Mouse (Mus musculus) left cerebral cortex, postnatal 4 days (tissue): ENCODE data around the gene Agpat1. TPM values are rescaled to one million over a fixed set of nuclear protein-coding genes. Genes with fewer than 3 reads are reported as not detected.

Experiments used
- DNase-seq: peaks from one replicate; pipeline ENCODE4 v3.0.0-alpha.2; 2022
- intact Hi-C: fragments of 180-260 bp; cut with DNase I; formaldehyde crosslinking; loops from one replicate; pipeline ENCODE4 v1.15.1; 2025
- total RNA-seq, 2 experiments: library from RNA; stranded (reverse); gene quantifications; 2 replicates each; pipeline ENCODE4 v1.2.3; 2021

The Agpat1 gene
- 100 to 1,000 TPM; 145 to 154 TPM for total RNA-seq

DNA sequence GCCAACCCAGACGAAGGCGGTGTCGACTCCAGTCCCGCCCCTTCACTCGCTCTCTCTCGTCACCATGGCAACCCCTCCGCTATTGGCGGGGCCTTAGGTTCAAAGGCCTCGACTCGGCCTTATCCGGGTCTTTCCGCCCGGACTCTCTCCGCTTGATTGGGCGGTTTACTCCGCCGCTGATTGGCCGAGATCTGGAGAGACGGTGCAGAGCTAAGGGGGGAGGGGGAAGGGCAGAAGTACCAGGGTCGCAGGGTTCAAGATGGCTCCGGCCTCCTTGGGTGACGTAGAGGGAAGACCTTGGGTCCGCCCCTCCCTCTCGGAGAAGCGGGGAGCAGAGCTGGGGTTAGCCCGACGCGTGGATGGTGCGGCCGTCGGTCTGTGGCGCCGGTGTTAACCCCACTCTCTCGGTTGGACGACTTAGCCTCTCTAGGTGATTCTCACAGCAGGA is at the start of gene Agpat1:
Gene Agpat1 (plus strand): TSS at position 202 of the 448 bp plus-strand sequence.
- peak; percentile 99 for DNase-seq
- intact Hi-C loops: no loop called here

DNA sequence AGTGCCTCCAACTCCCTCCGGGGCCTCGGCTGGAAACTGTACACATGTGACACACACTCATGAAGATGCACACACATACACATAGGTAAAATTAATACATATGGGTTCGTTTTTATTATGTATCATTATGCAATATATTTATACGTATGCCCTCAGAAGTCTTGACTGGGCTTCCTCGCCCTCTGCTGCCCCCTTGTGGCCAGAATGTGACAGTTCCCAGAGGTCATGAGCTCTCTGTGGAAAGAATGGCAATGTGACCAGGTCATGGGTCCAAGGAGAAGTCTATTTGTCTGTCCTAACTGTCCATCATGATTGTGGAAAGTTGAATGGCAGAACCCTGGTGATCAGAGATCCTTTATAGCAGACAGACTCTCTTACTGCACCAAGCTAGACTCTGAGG is 48.6 kb upstream of the Agpat1 start:
- peak; percentile 82 for DNase-seq
- intact Hi-C loops: loop anchor here (5.0 kb wide), 1 partner anchor 118 kb away; no protein-coding TSS in a partner anchor

- intact Hi-C loops: loop anchor here (5.0 kb wide), 1 partner anchor 119 kb away; no protein-coding TSS in a partner anchor
- DNase-seq: no peak
These were observed 47.7 kb upstream of the Agpat1 start for GRCm38 (mm10) chr17:34556406-34556805.

DNA sequence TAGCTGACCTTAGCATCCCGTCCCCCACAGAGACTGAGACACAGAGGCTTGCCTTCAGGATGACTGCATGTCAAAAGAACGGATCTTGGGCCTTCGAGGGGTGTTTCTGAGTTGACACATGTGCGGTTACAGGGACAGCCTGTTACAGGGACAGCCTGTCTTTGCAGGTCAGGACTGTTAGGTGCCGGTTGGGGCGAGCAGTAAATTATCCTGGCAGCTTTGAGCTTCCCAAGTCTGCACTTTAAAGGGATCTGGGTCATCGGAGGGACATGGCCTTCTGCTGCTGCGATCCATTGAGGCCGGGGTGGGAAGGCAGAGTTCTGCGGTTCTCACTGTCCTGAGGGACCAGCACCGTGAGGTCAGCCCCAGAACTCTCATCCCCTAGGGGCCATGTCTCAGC is 46.7 kb upstream of the Agpat1 start:
- intact Hi-C loops: loop anchor here (5.0 kb wide), 1 partner anchor 120 kb away; no protein-coding TSS in a partner anchor
- DNase-seq: no peak

- DNase-seq: no peak
- intact Hi-C loops: loop anchor here (5.0 kb wide), 1 partner anchor 122 kb away; no protein-coding TSS in a partner anchor
These were observed 44.9 kb upstream of the Agpat1 start for GRCm38 (mm10) chr17:34559116-34559515.

DNA sequence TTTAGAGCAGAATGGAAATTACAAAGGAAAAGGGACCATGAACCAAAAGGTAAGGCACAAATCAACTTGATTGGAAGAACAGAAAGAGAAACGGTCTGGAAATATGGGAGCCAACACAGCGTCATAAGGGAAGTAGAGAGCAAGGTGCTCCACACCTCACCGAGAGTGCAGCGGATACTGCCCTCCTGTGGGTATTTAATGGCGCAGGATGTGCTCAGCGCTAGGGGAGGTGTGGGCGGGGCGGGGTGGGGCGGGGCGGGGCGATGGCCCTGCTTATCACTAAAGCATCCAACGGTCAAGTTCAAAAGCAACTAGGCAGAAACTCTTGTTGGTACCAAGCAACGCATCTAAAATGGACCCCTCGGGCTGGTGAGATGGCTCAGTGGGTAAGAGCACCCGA is 44.2 kb upstream of the Agpat1 start:
- no peak for DNase-seq

DNA sequence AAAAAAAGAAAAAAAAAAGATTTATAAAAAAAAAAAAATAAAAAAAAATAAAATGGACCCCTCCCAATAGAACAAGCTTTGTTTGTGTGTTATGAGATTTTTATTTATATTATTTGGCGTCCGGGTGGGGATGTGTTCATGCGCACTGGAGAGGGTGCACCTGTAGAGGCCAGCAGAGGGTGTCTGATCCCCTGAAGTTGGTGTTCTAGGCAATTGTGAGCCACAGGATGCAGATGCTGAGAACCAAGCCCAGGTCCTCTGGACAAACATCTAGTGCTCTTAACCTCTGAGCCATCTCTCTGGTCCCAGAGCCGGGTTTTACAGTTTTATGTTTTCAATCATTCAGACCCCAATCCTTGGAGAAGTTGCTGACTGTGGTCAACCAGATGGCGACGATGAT is 43.6 kb upstream of the Agpat1 start:
- intact Hi-C loops: no loop called here
- DNase-seq: no peak

More for the DNA sequence above, 44.2 kb upstream of the Agpat1 start:
- intact Hi-C loops: loop anchor here (5.0 kb wide), 1 partner anchor 123 kb away; no protein-coding TSS in a partner anchor

DNA sequence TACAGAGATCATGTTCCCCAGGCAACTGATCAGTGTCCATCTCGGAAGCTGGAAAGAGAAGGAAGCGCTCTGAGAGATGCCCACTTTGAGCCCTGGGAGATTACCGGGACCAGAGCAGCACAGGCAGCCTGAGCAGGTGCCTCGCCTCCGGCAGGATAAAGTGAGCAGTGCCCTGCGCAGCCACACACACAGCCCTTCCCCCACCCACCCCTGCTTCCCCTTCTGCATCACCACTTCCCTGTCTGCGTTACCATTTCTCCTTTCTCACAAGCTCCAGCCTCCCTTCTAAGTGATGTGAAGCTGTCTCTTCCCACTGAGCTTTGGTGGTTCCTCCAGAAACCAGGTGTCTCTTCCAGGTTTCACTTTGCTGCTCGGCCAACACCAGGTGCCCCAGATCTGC is 42.9 kb upstream of the Agpat1 start:
- no peak for DNase-seq
- intact Hi-C loops: no loop called here

DNA sequence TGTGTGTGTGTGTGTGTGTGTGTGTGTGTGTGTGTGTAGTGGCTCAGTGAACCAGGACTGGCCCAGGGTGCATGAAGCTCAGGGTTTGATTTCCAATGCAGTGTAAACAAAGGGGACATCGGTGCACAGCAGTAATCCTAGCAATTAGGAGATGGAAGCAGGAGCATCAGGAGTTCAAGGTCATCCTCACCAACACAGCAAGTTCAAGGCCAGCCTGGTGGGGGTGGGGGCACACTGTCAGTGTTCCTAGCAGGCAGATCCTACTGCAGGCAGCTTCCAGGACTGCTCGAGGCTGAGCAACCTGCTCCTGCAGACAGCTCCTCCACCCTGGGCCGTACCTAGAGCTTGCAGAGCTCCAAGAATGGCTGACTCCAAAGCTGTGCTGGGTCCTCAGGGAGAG is 41.5 kb upstream of the Agpat1 start:
- no peak for DNase-seq
- intact Hi-C loops: no loop called here

DNA sequence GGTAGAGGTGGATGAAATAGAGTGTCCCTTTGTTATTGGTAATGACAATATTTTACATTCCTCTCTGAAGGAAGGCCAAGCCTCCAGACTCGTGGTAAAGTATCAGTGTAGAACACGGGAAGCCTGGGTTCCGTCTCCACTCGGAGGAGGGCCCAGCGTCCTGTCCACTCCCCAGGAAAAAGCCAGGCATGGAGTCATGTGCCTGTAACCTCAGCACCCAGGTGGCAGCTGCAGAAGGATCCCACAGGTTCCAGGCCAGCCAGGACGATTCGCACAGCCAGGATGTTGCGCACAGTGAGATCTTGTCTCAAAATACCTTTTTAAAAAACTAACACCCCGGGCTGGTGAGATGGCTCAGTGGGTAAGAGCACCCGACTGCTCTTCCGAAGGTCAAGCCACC is 40.7 kb upstream of the Agpat1 start:
- intact Hi-C loops: no loop called here

DNA sequence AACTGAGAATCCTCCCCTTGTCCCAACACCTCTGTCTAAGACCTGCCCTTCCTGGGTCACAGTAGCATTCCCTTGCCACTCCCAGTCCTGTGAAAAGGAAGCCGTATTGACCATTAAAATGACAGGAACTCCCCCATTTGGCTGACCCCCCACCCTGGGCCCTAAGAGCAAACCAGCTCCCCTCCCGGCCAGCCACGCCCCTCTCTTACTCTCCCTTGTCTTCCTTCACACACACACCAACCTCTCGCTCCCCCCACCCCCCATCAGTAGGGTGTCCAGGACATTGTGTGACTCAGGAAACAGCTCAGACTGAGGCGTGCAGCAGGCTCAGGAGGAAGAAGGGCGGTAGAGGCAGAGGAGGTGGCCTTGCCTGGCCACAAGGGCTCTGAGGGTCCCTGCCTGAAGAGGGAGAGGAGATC is 40.0 kb upstream of the Agpat1 start, which contains the start of gene Notch4:
Gene Notch4 (plus strand): TSS at position 266 of the 419 bp plus-strand sequence.
- intact Hi-C loops: no loop called here
- no peak for DNase-seq

More for the DNA sequence above, 40.7 kb upstream of the Agpat1 start:
- DNase-seq: no peak

DNA sequence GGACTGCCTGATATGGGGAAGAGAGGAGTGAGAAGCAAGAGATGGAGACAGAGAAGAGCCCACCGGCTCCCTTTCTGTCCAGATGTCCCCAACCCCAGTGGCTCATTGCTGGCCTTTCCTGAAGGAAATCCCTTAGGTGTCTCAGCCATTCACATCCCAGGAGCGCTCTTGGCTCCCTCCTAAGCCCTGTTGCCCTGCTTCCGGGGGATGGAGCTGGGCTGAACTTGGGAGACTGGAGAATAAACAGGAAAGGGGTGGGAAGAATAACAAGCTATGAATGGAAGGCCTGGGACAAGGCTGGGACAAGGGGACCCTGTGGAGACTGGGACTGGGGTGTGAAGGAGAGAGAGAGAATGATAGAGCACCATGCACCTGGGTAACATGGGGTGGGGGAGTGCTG is 39.3 kb upstream of the Agpat1 start:
- DNase-seq: no peak
- intact Hi-C loops: no loop called here

DNA sequence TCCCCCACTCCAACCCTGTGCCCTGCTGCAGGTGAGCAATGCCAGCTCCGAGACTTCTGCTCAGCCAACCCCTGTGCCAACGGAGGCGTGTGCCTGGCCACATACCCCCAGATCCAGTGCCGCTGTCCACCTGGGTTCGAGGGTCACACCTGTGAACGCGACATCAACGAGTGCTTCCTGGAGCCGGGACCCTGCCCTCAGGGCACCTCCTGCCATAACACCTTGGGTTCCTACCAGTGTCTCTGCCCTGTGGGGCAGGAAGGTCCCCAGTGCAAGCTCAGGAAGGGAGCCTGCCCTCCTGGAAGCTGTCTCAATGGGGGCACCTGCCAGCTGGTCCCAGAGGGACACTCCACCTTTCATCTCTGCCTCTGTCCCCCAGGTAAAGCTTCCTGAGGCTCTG is 36.8 kb upstream of the Agpat1 start:
- DNase-seq: no peak

DNA sequence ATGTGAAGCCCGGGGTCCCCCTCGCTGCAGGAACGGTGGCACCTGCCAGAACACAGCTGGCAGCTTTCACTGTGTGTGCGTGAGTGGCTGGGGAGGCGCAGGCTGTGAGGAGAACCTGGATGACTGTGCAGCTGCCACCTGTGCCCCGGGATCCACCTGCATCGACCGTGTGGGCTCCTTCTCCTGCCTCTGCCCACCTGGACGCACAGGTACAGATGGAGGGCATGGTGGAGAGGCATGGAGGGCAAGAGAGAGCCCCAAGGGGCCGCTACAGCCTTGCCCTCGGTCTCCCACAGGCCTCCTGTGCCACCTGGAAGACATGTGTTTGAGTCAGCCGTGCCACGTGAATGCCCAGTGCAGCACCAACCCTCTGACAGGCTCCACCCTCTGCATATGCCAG is 35.6 kb upstream of the Agpat1 start:
- intact Hi-C loops: no loop called here
- no peak for DNase-seq

More for the DNA sequence above, 36.8 kb upstream of the Agpat1 start:
- intact Hi-C loops: no loop called here

GRCm38 (mm10) chr17:34569919-34570318 is 34.1 kb upstream of the Agpat1 start:
- DNase-seq: no peak
- intact Hi-C loops: no loop called here

DNA sequence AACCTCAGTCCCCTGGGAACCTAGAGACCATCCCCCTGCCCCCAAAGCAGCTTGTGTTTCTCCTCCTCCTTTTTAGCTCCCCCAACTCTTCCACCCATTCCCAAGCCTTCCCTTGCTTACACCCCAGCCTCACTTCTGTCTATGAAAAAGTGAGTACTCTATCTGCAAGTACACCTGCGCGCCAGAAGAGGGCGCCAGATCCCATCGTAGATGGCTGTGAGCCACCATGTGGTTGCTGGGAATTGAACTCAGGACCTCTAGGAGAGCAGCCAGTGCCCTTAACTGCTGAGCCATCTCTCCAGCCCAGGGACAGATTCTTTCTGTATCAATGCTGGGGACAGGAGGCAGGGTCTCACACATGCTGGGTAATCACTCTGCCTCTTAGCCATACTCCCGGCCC is 32.2 kb upstream of the Agpat1 start:
- intact Hi-C loops: no loop called here
- no peak for DNase-seq

DNA sequence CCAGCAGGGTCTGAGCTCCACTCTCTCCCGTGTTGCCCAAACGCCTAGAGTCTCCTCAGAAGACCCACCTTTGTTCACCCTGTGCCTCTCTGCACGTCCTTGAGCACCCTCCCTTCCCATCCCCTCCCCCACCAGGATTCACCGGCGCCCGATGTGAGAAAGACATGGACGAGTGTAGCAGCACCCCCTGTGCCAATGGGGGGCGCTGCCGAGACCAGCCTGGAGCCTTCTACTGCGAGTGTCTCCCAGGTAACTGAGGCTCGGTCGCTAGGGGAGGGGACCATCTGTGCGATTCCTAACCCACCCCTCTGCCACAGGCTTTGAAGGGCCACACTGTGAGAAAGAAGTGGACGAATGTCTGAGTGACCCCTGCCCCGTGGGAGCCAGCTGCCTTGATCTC is 31.7 kb upstream of the Agpat1 start:
- intact Hi-C loops: no loop called here
- no peak for DNase-seq

DNA sequence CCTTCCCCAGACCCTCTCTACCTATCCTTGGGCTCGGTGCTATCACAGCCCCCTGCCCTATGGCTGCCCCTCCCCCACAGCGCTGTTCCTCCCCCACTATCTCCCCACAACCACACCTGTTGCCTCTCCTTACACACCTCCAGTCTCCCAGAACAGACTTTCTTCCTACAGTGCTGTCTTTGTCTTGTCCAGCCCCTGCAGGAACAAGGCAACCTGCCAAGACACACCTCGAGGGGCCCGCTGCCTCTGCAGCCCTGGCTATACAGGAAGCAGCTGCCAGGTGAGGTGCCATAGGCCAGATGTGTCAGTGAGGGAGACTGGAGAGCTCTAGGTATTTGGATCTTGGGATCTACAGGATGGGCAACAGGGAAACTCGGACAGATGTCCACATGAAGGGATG is 27.5 kb upstream of the Agpat1 start:
- intact Hi-C loops: no loop called here
- no peak for DNase-seq

GRCm38 (mm10) chr17:34578070-34578469 is 26.0 kb upstream of the Agpat1 start:
- intact Hi-C loops: no loop called here

DNA sequence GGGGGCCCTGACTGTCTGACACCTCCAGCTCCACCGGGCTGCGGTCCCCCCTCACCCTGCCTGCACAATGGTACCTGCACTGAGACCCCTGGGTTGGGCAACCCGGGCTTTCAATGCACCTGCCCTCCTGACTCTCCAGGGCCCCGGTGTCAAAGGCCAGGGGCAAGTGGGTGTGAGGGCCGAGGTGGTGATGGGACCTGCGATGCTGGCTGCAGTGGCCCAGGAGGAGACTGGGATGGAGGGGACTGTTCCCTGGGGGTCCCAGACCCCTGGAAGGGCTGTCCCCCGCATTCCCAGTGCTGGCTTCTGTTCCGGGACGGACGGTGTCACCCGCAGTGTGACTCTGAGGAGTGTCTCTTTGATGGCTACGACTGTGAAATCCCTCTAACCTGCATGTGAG is 21.5 kb upstream of the Agpat1 start:
- intact Hi-C loops: no loop called here
- no peak for DNase-seq

More at GRCm38 (mm10) chr17:34578070-34578469, 26.0 kb upstream of the Agpat1 start:
- no peak for DNase-seq

GRCm38 (mm10) chr17:34583397-34583796 is 20.7 kb upstream of the Agpat1 start:
- intact Hi-C loops: no loop called here

DNA sequence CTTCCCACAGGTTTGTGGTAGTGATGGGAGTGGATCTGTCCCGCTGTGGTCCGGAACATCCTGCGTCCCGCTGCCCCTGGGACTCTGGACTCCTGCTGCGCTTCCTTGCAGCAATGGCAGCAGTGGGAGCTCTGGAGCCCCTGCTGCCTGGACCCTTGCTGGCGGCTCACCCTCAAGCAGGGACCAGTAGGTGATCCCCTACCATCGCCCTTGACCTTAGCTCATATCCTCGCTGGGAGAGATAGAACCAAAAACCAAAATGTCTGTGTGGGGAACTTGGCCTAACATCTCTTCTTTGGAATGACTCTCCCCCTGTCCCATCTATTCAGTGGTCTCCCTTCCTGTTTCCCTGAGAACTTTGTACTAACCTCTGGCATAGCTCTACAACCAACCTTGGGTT is 20.2 kb upstream of the Agpat1 start:
- intact Hi-C loops: no loop called here
- no peak for DNase-seq

More at GRCm38 (mm10) chr17:34583397-34583796, 20.7 kb upstream of the Agpat1 start:
- DNase-seq: peak; percentile 41

DNA sequence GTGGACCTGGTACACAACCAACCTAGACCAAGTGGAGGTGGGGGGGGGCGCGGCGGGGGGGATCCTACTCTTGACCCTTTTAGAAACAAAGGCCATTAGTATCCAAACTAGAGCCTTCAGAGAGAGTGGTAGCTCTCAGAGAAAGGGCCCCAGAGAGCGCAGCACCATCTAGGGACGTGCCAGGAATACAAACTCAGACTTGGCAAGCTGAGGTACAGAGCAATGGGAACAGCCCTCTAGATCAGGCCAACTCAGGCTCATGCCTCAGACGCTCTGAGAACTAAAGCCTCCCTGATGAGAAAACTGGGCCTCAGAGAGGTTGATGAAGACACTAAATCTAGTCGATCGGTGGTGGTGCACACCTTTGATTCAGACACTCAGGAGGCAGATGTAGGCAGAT is 18.9 kb upstream of the Agpat1 start:
- intact Hi-C loops: no loop called here
- DNase-seq: no peak
